Mouse (Mus musculus) left cerebral cortex, adult 18-20 months (tissue): ENCODE measurements around the gene Utp4. TPM values are rescaled to one million over a fixed set of nuclear protein-coding genes. Genes with fewer than 3 reads are reported as not detected.
"Not testable (repeated sequence)": the region's sequence is repeated elsewhere in the genome, so short reads cannot be mapped to it uniquely, and the experiment has no call there.

Experiments
- DNase-seq, 2 experiments: peaks; one replicate each; pipeline ENCODE4 v3.0.0; 2021 to 2022; ENCODE audit warnings: low spot score in 2 of 2, mixed read lengths in 1 of 2
- long read RNA-seq, 2 experiments: library from polyadenylated mRNA; stranded (forward); transcript quantifications; one replicate each; pipeline ENCODE4 v2.0.0; 2021
- total RNA-seq, 2 experiments: library from RNA; stranded (reverse); gene quantifications; 2 replicates each; pipeline ENCODE4 v1.2.3; 2021

Utp4 gene
- 10 to 100 TPM; 36.9 to 40.8 TPM for total RNA-seq
- long read RNA-seq, experiment 1, transcript Utp4-201 (17 exons, 2,232 nt): major isoform, 39 of 67 reads
- long read RNA-seq, experiment 1, partial matches to known transcripts: 6 of 67 reads
- long read RNA-seq, experiment 1, other reads (novel, unspliced or antisense): 22 of 67 reads
- long read RNA-seq, experiment 2, transcript Utp4-201 (17 exons, 2,232 nt): major isoform, 22 of 39 reads
- long read RNA-seq, experiment 2, partial matches to known transcripts: 6 of 39 reads
- long read RNA-seq, experiment 2, other reads (novel, unspliced or antisense): 11 of 39 reads

- DNase-seq: peak; percentile 85 to 90
Measured at GRCm38 (mm10) chr8:106893481-106894156, at the start of gene Utp4. Utp4 (plus strand) TSS chr8:106893636.

DNA sequence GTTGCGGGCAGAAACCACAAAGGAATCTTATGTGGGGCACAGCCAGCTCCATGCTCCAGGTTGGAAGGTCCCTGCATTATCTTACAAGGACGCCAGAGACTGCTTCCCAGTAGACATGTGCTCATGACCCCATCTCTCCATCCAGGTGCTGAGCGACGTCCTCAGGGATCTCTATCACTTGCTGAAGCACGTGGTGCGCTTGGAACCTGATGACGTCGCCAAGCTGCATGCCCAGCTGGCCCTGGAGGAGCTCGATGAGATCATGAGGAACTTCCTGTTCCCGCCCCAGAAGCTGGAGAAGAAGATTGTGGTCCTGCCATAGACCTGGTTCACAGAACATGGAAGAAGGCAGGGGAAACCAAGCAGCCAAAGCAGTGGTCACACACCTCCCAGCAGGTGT is 43.4 kb upstream of the Utp4 start:
- no peak for DNase-seq

- DNase-seq: no peak
Measured at GRCm38 (mm10) chr8:106854534-106855241, 38.7 kb upstream of the Utp4 start.

- no peak for DNase-seq
Measured at GRCm38 (mm10) chr8:106855242-106855562, 38.2 kb upstream of the Utp4 start.

GRCm38 (mm10) chr8:106862845-106863244 is 30.6 kb upstream of the Utp4 start:
- no peak for DNase-seq

DNA sequence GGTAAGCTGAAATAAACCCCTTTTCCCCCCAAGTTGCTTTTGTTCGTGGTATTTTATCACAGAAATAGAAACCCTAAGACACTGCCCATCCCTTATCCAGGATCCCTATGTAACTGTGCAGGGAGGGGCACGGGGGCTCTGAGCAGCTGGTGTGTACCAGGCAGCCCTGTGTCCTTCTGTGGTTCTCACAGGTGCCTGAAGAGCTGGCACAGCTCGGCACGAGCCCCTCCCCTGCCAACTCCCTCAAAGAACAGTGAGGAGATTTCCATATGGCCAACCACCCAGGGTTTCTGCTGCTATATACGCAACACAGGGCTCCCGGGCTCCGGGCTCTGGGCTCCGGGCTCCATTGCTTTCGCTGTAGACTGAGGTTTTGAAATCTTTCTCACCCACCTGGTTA is 28.1 kb upstream of the Utp4 start:
- DNase-seq: no peak

- peak in 1 of 2 experiments; percentile 29 for DNase-seq
Measured at GRCm38 (mm10) chr8:106870051-106870450, 23.4 kb upstream of the Utp4 start, which contains the start of gene Has3. Has3 (plus strand) TSS chr8:106870242.

DNA sequence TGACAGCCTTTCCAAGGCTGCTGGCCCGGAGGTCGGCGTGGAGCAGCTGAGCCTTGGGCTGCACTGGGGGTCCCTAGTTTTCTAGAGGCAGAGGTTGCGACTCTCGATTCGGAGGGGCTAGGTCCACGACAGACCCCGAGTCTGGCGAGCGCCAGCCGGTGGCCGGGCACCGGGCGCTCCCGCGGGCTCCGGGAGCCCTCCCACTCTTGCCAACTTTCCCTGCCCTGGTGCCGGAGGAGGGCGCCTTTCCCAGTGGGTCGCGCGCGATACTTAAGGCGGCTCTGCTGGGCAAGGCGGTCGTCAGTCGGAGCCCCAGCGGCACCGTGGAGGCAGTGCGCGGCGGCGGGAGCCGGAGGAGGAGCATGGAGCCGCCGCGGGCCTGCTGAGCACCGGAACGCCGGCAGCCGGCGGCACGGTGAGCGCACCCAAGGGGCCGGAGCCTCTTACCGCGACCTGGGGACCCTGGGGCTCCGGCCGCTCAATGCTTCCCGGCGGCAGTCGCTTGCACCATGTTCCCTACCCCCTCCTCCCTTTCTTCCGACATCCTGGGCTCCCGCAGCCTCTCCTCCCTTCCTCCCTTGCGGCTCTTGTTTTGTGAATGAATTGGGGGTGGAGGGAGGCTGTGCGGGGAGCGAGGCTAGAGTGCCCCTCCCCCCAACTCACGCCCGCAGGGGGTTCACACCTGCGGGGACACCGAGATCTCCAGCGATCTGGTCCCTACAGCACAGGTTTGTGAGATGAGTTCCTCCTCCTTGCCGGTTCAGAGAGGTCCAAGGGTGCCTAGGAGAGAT is 22.7 kb upstream of the Utp4 start:
- DNase-seq: peak; percentile 53 to 70

DNA sequence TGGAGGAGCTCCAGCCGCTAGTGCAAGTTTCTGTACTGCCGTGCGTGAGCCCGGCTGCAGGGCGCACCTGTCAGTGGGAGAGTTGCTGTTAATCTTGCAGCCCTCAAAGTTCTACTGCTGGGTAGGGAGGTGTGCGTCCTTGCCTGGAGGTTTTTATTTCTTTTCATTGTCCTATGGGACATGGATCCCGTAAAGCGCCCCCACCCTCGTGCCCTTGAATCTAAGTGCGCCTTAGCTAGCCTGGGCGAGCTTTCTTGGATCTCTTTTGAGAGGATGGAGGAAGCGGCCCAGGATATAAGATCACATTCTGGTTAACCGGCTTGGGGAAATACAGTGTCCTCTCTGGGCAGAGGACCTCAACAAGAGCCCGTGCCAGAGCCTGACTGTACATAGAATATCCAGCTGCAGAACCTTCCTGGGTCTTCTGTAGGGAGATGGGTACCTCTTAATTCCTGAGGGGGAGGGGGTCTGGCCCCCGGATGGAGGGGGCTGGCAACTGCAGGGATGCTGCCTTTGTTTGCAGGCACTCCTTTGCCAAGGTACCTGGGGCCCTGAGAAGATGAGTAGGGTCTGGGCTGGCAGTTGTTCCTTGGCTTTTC is 22.0 kb upstream of the Utp4 start:
- no peak for DNase-seq

- peak in 1 of 2 experiments; percentile 40 for DNase-seq
Measured at GRCm38 (mm10) chr8:106871931-106872371, 21.5 kb upstream of the Utp4 start.

DNA sequence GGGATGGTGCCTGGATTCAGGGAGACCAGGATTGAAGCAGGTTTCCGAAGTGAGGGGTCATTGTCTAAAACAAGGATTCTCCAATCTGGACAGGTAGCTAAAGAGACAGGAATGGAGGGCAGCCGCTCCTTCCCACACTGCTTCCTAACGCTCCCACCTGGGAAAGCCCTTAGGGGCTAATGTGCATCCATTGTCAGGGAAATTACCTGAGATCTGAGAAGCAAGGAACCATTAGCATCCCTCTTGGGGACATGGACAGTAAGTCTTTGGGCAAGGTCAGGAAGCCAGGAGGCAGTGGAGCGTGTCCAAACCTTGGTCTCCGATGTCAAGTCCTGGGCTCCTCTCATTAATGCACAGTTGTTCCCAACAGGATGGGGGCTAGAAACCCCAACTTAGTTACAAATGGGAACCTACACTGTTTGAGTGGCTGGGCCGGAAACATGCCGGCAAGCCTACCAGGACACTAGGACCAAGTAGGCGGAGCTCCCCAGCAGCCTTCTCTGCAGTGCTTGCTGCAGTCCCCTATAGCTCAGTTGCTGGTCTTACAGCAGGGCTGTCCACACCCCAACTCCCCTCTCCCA is 20.9 kb upstream of the Utp4 start:
- no peak for DNase-seq

GRCm38 (mm10) chr8:106880121-106880707 is 13.2 kb upstream of the Utp4 start:
- no peak for DNase-seq

GRCm38 (mm10) chr8:106884094-106884493 is 9.3 kb upstream of the Utp4 start:
- not testable (repeated sequence) for DNase-seq

GRCm38 (mm10) chr8:106884826-106885400 is 8.5 kb upstream of the Utp4 start:
- not testable (repeated sequence) for DNase-seq

GRCm38 (mm10) chr8:106887336-106888189 is 5.9 kb upstream of the Utp4 start:
- DNase-seq: peak; percentile 77 to 84

- DNase-seq: no peak
Measured at GRCm38 (mm10) chr8:106888803-106889202, 4.6 kb upstream of the Utp4 start.

GRCm38 (mm10) chr8:106892210-106892805 is 1.1 kb upstream of the Utp4 start:
- no peak for DNase-seq

DNA sequence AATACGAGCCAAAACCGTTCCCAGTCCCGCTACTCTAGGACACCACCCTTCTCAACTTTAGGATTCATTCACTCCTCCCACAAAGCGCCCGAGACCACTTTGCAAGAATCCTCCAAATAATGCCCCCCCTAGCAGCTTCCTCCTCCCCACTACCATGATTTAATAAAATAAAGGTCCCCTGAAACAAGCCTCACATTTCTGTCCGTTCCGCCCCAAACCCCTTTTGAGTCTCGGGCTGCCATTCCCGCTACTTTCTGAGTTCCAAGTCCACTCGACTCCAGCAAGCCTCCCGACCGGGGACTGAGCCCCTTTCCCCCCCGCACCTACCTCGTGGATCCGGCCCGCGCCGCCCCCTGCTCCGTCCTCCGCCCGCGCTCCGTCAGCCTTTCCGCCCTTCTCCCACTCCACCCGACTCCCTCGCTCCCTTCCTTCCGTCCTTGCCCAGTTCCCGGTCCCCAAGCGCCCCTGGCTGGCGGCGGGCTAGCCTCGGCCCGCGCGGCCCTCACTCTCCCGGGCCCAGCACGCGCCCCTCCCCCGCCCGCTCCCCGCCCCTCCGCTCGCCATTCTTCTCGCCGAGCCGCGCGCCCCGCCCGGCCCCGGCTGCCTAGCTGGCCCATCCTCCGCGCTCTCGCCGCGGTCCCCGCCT is 507 bp upstream of the Utp4 start:
- DNase-seq: peak in 1 of 2 experiments; percentile 29
